Mouse (Mus musculus) liver, embryonic 14.5 days (tissue): ENCODE data around the gene Gm49392.

Source experiments
- CTCF ChIP-seq: IDR thresholded peaks from 2 replicates; pipeline ENCODE4 v1.5.1; 2016; ENCODE audit warnings: antibody characterized with exemption, low read depth, control low read depth
- EP300 ChIP-seq: IDR thresholded peaks from 2 replicates; pipeline ENCODE4 v1.6.1; 2016; ENCODE audit warnings: antibody characterized with exemption, low read depth

- TF ChIP-seq CTCF: no peak
- TF ChIP-seq EP300: no peak
Observed at GRCm38 (mm10) chr13:60812768-60813167, 83.9 kb downstream of the Gm49392 start.
